Mouse (Mus musculus) left cerebral cortex, postnatal 10 days (tissue): ENCODE measurements at regions not wholly inside any gene's neighbourhood (a gene's known extent, or its start where the extent isn't known, plus 50 kb on each side); places are given as distances from the start of the nearest gene placed in this dataset.

ENCODE experiments used
- DNase-seq, 2 experiments: peaks; one replicate each; pipeline ENCODE4 v3.0.0; 2021 to 2022; ENCODE audit warnings: low spot score in 2 of 2, mixed read lengths in 1 of 2; ENCODE audit errors: extremely low spot score in 1 of 2
- intact Hi-C: fragments of 180-260 bp; cut with DNase I; formaldehyde crosslinking; loops from one replicate; pipeline ENCODE4 v1.15.1; 2025

DNA sequence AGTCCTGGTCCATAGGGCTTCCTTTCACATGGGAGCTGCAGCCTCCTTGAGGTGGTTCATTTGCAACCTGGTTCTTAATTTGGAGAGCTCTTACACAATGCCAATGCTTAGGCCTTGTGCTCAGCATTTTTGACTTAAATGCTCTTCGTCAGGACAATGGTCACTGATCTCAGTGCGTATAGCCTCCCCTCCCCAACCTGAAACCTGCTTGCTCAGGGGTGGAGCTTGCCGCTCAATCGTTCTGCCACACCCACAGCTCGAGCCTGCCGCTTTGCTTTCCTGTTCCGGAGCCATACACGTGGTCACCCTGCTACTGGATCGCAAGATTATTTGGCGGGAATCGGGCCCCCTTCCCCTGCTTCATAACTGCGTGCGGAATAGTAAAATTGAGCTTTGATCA is 365.9 kb downstream of the 1810013L24Rik start:
- no peak for DNase-seq
- intact Hi-C loops = no loop called here

DNA sequence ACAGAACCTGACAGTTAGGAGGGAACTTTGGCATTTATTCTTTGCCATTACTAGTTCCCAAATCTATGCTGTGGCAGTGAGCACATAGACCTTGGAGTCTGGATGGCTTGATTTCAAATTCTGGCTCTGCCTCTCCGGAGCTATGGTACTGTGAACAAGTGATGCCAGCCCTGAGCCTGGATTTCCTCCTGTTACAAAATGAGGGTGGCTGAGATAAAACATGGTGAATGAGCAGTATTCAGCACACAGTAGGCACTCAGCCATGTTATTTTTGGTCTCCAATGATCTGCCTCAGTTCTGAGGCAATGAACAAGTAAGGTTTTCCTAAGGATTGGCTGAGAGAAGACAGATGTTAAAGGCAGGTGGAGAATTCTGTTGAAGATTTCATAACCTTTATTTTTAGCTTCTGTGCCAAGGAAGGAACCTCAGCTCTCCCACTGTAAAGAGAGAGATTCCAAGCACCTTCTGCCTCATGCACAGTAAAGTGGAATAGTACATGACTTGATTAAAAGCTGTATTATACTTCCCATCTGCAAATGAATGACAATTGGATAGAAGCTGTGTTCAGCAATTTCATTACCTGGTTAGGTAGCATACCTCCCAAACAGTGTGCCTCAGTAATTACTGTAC is 369.1 kb downstream of the 1810013L24Rik start:
- peak in 1 of 2 experiments; percentile 18 for DNase-seq
- intact Hi-C loops = no loop called here

DNA sequence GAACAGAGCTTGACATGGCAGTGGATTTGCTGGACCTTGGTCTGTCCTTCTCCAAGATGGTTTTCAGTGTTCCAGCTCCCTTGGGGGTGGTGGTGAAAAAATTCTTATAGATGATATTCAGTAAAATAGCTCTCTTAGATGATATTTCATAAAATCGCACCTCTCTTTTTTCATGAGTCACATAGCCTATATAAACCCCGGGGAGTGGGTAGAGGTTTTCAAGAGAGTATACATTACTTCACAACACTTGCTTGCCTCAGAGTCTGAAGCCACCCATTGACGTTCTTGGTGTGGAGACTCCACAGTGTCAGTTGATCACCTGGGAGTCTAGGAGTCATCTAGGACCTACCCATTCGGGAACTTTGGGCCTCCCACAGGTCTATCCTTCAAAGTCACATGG is 378.7 kb downstream of the 1810013L24Rik start:
- intact Hi-C loops = no loop called here
- no peak for DNase-seq

DNA sequence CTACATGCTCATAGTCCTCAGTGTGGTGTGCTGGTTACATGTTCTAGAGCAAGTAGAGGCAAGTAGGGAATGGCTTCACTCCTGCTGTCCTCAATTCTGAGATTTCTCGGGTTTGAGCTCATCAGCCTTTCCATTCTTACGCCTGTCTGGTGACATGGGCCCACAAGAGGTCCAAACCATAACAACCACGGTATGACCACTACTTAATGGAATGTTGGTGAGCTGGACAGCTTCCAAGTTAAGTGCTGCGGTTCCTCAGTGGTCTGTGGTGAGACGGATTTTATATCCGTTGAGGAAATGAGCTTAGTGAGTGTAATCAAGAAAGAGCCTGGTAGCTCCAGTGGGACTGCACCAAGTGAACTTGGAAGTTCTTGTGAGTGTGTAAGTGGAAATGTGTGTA is 381.6 kb downstream of the 1810013L24Rik start:
- no peak for DNase-seq
- intact Hi-C loops = no loop called here

DNA sequence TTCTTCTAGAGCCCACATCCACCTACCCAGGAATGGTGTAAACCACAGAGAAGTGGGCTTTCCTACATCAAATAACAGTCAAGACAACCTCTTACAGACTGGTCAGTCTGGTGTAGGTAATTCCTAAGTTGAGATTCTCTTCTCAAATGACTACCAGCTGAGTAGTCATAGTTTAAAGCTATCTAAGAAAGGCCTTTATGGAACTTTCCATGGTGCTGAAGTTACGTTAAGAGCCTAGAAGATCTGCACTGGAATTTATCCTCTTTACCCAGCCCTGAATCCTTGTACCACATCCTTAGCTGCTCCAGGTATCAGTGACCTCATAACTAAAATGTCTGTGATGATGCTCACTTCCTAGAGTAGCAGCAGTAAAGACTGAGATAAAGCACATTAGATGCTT is 385.2 kb downstream of the 1810013L24Rik start:
- intact Hi-C loops = no loop called here
- DNase-seq = no peak

DNA sequence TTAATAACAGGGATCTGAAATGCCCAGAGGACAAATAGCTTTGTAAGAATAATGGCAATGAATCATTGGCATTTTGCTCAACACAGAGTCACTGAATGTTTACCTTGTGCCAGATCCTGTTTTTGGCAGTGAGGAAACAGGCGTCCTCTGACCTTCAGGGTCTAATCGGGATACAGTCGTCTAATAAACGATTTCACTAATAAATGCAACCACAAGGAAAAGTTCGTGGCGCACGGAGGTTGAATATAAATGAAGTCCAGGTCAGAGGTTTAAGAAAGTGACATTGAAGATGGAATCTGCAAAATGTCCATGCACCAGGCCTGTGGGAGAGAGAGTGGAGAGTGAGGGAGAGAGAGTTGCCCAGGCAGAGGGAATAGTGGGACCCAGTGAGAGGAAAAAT is 387.5 kb downstream of the 1810013L24Rik start:
- no peak for DNase-seq
- intact Hi-C loops = no loop called here

DNA sequence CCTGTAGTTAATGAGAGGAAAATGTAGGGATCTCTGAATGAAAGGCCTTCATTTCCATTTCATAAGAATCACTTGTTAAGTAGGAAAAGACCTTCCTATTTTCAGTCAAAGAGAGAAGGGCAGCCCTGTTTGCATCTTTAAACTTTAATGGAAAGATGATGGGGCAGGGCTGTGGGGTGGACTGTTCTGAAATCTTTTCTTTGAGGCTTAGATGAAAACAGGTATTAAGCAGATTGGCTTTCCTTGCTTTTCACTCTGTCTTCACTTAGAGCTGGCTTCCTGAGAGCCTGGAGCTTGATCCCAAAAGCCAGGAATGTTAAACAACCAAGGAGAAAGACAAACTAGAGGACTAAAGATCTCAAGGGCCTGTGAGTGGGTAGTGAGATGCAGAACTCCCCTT is 400.3 kb downstream of the 1810013L24Rik start:
- intact Hi-C loops = no loop called here
- no peak for DNase-seq

DNA sequence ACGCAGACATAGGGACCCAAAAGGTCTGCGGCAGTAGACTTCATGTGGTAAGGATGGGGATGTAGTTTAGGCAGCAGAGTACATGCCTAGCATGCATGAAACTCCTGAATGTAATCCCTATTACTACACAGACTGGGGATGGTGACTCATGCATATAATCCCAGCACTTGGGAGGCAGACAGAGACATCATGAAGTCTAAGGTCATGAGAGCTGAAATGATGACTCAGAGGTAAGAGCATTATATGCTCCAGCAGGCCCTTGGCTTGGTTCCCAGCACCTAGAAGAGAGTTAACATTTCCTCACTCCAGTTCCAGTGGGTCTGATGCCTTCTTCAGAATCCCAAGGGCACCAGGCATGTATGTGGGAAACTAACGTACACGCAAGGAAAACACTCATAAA is 412.2 kb downstream of the 1810013L24Rik start:
- intact Hi-C loops = no loop called here
- DNase-seq = no peak

DNA sequence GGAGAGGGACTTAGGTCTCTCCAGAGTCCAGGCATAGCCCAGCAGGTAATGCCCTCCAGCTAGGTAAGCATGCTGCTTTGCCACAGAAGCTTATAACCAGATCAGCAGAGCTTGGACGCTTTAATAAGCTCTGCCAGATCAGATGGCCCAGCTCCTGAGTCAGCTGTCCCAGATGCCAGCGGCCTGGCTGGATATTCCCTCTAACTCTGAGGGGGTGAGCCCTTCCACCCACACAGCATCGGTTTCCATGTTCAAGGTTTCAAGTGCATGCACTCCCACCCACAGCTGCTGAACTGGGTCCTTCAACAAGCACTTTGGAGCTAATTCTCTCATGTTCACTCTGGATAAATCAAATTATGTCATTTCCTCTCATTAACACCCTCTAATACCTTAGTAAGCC is 417.3 kb downstream of the 1810013L24Rik start:
- no peak for DNase-seq
- intact Hi-C loops = no loop called here

DNA sequence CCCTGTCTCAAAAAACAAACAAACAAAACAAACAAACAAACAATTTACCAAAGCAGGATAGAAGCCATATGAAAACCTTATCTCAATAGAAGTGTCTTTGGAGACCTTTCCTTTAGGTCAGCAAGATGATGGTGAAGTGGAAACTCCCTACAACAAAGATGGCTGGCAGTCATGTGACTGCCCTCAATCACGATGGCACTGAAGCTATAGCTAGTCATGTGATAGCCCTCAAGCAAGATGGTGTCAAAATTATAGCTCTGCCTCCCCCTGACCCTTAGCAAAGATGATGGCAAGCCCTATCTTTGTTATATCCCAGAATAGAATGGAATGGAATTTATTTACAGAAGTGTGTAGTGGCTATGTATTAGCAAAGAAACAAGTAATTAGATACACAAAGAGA is 423.2 kb downstream of the 1810013L24Rik start:
- intact Hi-C loops = no loop called here
- no peak for DNase-seq

DNA sequence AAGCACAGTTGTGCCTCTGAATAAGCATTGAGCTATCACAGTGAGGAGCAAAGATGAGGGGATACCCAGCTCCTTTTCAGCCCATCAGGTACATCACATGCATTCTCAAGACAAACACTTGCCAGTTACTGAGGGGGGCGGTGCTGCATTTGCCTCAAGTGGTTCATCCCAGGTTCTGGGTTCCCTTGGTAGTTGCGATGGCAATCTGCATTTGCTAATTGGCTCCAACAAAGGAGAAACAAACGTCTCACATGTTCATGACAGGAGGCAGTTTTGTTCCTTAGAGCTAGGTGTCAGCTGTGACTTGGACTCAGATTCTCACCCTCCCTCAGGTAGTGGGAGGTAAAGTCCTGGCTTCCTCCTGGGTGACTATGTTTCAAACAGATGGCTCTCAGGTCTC is 425.5 kb downstream of the 1810013L24Rik start:
- intact Hi-C loops = no loop called here

DNA sequence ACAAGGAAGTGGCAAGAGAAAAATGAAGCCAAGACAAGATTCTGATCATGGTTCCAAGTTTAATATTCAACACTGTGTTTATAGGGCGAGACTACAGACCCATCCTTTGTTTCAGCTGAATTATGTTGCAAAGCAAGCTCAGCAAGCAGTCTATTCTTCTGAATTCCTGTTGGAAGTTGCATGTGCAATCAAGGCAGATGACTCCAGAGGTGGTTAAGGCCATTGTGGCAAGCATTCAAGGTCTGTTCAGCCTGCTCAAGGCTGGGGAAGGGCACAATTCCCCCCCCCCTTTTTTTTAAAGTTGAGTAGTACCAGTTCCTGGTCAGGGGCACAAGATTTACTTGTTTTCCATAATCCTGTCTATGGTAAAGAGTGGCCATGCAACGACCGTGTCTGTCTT is 431.1 kb downstream of the 1810013L24Rik start:
- no peak for DNase-seq
- intact Hi-C loops = no loop called here

More for the DNA sequence above, 425.5 kb downstream of the 1810013L24Rik start:
- no peak for DNase-seq

DNA sequence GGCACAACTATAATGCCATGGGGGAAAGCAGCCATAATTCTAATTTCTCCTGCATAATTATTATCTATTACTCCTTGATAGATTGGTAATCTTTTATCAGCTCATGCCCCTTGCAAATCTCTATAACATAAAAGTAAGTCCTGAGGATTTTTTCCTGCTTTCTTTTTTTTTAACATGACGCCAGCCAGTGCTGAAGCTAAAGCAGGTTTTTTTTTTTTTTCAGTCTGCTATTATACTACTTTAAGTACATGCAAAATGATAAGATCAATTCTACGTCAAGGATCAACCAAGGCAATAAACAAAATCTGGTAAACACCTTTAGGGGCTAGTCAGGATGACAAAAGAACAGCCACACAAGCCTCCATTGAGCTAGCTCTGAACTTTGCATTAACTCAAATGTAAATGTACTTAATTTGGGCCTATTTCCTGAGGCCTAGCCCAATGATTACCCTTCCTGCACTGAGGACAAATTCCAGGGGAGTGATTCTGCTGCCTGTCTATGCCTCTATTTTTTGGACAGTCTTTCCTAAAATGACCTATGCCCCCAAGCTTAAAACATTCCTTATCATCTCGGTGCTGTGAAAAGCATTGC is 434.8 kb downstream of the 1810013L24Rik start:
- no peak for DNase-seq
- intact Hi-C loops = no loop called here

DNA sequence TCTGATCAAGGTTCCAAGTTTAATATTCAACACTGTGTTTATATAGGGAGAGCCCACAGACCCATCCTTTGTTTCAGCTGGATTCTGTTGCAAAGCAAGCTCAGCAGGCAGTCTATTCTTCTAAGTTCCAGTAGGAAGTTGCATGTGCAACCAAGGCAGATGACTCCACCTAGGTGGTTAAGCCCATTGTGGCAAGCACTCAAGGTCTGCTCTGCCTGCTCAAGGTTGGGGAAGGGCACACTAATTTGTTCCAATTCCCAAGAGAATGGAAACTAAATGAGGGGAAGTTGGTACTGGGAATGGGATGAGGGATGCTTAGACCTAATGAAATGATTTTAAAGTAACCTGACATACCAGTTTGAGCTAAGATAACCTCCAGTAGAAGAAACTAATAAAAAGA is 437.3 kb downstream of the 1810013L24Rik start:
- DNase-seq = no peak
- intact Hi-C loops = no loop called here

DNA sequence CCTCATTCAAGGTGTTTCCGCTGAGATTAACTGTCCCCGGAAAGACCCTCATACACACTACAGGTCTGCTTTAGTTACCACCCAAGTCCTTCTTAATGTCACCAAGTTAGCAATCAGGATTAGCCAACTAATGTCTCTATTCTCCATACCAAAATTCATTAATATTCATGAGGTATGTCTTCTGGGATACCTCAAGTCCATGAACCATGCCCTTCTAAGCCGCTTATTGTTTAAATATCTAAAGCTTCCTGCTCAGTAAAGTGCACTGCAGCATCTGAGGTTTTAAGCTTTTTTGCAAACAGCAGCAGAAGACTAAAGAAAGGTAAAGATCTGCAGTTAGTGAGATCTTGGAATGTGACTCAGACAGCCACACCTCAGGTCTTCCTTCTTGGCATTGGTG is 440.2 kb downstream of the 1810013L24Rik start:
- DNase-seq = no peak
- intact Hi-C loops = loop anchor here (10.0 kb wide), 1 partner anchor 255 kb away; no protein-coding TSS in a partner anchor

DNA sequence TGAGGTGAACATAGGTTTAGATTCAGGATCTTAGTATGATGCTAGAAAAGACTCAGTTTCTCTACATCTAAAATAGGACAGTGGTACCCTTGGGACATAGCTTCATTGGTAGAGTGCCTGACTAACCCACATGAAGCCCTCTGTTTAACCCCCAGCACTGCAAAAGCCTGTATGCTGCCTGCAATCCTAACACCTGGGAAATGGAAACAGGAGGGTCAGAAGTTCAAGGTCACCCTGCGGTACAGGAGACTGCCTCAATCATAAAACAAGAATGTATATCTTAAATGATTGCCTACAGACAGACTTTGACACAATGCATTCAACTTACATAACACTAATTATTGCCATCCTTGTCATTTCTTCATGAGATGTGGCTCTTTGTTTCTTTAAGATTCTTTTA is 440.8 kb downstream of the 1810013L24Rik start:
- DNase-seq = no peak
- intact Hi-C loops = loop anchor here (10.0 kb wide), 1 partner anchor 256 kb away; no protein-coding TSS in a partner anchor

DNA sequence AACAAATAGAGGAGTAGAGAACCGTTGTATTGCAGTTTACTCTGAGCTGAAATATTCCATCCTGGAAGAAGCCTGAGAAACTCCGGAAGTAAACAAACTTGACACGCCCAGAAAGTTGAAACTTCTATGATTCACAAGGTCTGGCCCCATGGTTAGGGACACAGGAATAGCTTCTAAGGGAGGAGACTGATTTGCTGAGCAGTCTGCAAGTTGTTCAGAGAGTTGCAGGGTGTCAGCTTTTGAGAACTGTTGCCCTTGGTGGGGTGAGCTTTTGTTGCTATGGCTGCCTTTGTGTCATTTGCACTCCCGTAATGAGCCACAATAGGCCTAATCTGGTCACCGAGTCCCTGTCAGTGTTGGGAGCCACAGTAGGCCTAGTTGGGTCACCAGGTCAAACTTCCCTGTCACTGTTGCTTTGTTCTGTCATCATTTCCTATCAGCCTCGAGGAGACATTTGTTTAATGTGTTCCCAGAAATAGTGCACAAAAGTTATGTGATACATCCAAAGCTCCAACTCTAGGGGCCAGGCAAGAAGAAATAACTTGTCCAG is 443.9 kb downstream of the 1810013L24Rik start:
- intact Hi-C loops = loop anchor here (10.0 kb wide), 1 partner anchor 259 kb away; no protein-coding TSS in a partner anchor
- DNase-seq = no peak

DNA sequence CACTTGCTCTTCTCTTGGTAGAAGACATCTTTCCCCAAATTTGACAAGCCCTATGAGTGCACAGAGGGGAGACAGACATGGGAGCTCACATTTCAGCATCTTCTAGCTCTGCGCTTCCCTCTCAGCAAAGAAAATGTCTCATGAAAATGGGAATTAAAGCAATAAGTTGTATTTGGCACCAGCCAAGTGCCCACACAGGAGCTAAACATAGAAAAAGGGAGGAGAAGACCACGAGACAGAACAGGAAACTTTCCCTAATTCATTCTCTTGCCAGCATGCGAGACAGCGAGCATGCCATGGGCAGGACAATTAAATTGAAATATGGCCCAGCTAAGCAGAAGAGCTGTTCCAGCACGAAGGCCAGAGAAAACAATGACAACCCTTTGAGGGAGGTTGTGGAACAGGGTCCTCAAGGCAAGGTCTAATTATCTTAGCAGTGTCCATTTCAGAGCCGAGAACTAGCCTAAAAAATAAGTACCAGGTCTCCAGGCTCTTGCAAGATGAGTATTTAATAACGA is 444.7 kb downstream of the 1810013L24Rik start:
- no peak for DNase-seq
- intact Hi-C loops = loop anchor here (10.0 kb wide), 1 partner anchor 260 kb away; no protein-coding TSS in a partner anchor

DNA sequence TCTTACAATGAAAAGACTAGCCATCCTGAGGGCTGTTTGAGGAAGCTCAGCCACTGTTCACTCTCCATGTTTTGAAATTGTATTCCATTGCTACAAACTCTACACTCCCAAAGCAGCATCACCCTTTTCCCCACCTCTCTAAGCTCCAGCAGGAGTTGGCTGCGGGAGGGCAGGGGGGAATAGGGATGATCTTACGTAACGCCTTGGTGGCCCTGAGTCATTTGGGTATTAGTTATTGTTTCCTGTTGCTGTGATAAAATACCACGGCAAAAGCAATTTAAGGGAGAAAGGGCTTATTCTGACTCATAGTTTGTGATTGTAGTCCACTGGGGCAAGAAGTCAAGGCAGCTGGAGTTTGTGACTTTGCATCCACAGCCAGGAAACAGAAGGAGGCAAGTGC is 445.5 kb downstream of the 1810013L24Rik start:
- intact Hi-C loops = loop anchor here (10.0 kb wide), 1 partner anchor 261 kb away; no protein-coding TSS in a partner anchor
- no peak for DNase-seq

DNA sequence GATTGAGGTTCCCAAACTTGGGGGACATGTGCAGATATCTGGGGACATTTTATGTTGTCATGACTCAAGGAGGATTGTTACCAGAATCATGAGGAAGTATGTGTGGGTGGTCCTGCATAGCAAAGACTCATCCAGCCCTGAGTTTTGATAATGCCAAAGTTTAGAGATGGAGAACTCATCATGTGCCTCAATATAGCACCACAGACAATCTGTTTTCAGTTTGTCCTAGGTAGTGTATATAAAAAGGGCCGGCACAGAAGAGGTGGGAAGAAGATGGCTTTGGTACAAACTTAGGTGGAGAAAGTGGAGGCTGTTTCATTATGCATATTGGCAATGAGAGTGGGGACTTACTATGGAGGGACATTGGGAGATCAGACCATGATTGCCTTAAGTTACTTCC is 447.2 kb downstream of the 1810013L24Rik start:
- intact Hi-C loops = loop anchor here (10.0 kb wide), 1 partner anchor 262 kb away; no protein-coding TSS in a partner anchor
- no peak for DNase-seq
